Mouse (Mus musculus) megakaryocyte, embryonic 14.5 days (primary cell): ENCODE data around the gene Gm11596. TPM values are rescaled to one million over a fixed set of nuclear protein-coding genes. Genes with fewer than 3 reads are reported as not detected.
"Not testable (repeated sequence)": the region's sequence is repeated elsewhere in the genome, so short reads cannot be mapped to it uniquely, and the experiment has no call there.

Experiments used
- H3K27me3 ChIP-seq: replicated peaks from 2 replicates; pipeline ENCODE3; 2012; ENCODE audit warnings: inconsistent platforms
- H3K36me3 ChIP-seq: replicated peaks from 2 replicates; pipeline ENCODE3; 2012; ENCODE audit warnings: low read length, inconsistent platforms, mixed read lengths
- H3K4me1 ChIP-seq: 2 replicates; pipeline ENCODE4 v1.6.1; 2012; ENCODE audit warnings: inconsistent platforms
- H3K4me3 ChIP-seq: replicated peaks from 2 replicates; pipeline ENCODE3; 2012; ENCODE audit warnings: moderate library complexity, mild to moderate bottlenecking, inconsistent platforms
- H3K9me3 ChIP-seq: 2 replicates; pipeline ENCODE4 v1.6.1; 2012; ENCODE audit warnings: inconsistent platforms
- FLI1 ChIP-seq: IDR thresholded peaks from 2 replicates; pipeline ENCODE4 v1.6.1; 2012; ENCODE audit warnings: low read length, inconsistent platforms, mixed read lengths
- GATA1 ChIP-seq: IDR thresholded peaks from 3 replicates; pipeline ENCODE4 v1.6.1; 2012; ENCODE audit warnings: mixed read lengths, low read length, inconsistent platforms, borderline replicate concordance
- polyA plus RNA-seq: library from polyadenylated mRNA; stranded (reverse); fragments of >175 nt; gene quantifications from 2 replicates; pipeline ENCODE4 v1.2.3, GENCODE M21; 2012; ENCODE audit warnings: low replicate concordance; ENCODE audit not compliant: insufficient read depth

Gm11596 gene
- polyA plus RNA-seq, result not detected in 2 replicates

DNA sequence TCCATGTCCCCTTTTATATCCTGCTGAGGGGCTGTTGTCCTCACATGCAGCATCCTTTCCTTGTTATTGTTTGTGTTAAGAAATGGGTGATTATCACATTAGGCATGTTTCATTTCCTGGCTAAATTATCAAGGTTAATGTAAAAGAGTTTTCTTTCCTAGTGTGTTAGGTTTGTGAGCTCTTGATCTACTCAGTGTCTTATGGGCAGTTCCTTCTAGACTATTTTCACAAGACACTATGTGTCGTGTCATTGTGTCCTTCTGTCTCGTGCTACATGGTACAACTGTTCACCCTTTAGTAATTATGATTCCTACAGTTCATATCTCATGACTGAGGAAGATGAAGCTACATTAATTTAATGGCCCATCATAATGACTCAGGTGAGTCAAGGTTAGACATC lies at the start of gene Gm11596:
TSS of gene Gm11596 (minus strand) at position 101 of the 400 bp plus-strand sequence.
- no peak for TF ChIP-seq FLI1
- no peak for TF ChIP-seq GATA1
- H3K27me3 ChIP-seq, result no peaks in the 10 kb centered on the region
- H3K36me3 ChIP-seq, result no peaks in the 10 kb centered on the region
- no peaks in the 10 kb centered on the region for H3K4me1 ChIP-seq
- no peak within 1 kb of the TSS for H3K4me3 ChIP-seq
- no peaks in the 10 kb centered on the region for H3K9me3 ChIP-seq

GRCm38 (mm10) chr11:99842185-99842584 lies 48.9 kb upstream of the Gm11596 start:
- H3K4me1 ChIP-seq, result no peaks in the 10 kb centered on the region
- no peaks in the 10 kb centered on the region for H3K27me3 ChIP-seq
- H3K4me3 ChIP-seq, result no peak overlapping the region
- no peaks in the 10 kb centered on the region for H3K36me3 ChIP-seq
- no peak for TF ChIP-seq GATA1
- no peak for TF ChIP-seq FLI1
- H3K9me3 ChIP-seq, result peaks cover 6% of the 10 kb centered on the region; the same call in 1 of the 2 replicates

DNA sequence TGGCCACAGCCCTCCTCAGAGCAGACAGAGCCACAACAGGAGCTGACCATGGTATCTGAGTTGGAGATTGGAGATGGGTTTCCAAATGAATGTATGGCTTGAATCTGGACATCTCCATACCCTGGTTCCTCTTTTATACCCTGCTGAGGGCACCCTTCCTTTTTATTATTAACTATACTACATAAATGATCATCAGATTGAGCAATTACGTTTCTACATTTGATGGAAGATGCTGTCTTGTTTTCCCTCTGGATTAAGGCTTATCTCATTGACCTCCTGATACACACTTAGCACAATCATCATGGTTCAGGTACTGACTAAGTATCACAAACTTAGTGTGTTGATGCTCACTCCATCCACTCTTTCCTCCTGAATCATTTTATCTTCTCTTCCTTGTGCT lies 44.7 kb upstream of the Gm11596 start, which contains the start of gene 2300003K06Rik:
TSS of gene 2300003K06Rik (minus strand) at position 101 of the 400 bp plus-strand sequence.
- H3K4me1 ChIP-seq, result no peaks in the 10 kb centered on the region
- no peaks in the 10 kb centered on the region for H3K27me3 ChIP-seq
- no peaks in the 10 kb centered on the region for H3K36me3 ChIP-seq
- TF ChIP-seq GATA1 (no peak), FLI1 (no peak)
- H3K4me3 ChIP-seq, result peak within 1 kb of the TSS; percentile 53
- peaks cover 9% of the 10 kb centered on the region; the same call in 1 of the 2 replicates for H3K9me3 ChIP-seq

DNA sequence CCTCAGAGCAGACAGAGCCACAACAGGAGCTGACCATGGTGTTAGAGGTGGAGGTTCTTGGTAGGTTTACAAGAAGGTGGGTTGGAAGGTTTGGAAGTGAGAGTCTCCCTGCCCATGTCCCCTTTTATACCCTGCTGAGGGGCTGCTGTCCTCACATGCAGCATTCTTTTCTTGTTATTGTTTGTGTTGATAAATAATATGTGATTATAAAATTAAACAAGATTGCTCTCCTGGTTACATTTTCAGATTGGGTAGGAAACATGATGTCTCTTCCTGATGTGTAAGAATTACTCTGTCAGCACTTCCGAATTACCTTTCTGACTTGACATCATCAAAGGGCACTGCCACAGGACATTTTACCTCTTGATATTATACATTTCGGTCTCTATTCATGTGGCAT lies 22.3 kb upstream of the Gm11596 start, which contains the start of gene Gm11564:
TSS of gene Gm11564 (minus strand) at position 101 of the 400 bp plus-strand sequence.
- H3K27me3 ChIP-seq, H3K9me3 ChIP-seq, H3K4me1 ChIP-seq, H3K36me3 ChIP-seq: not testable (repeated sequence)
- H3K4me3 ChIP-seq, result peak within 1 kb of the TSS; percentile 14

DNA sequence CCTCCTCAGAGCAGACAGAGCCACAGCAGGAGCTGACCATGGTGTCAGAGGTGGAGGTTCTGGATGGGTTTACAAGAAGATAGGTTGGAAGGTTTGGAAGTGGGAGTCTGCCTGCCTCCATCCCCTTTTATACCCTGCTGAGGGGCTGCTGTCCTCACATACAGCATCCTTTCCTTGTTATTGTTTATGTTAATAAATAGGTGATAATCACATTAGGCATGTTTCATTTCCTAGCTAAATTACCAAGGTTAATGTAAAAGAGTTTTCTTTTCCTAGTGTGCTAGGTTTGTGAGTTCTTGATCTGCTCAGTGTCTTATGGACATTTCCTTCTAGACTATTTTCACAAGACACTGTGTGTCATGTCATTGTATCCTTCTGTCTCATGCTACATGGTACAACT lies 16.5 kb upstream of the Gm11596 start, which contains the start of gene Krtap4-13:
TSS of gene Krtap4-13 (minus strand) at position 101 of the 400 bp plus-strand sequence.
- H3K4me3 ChIP-seq, H3K27me3 ChIP-seq, H3K9me3 ChIP-seq, H3K4me1 ChIP-seq, H3K36me3 ChIP-seq: not testable (repeated sequence)

DNA sequence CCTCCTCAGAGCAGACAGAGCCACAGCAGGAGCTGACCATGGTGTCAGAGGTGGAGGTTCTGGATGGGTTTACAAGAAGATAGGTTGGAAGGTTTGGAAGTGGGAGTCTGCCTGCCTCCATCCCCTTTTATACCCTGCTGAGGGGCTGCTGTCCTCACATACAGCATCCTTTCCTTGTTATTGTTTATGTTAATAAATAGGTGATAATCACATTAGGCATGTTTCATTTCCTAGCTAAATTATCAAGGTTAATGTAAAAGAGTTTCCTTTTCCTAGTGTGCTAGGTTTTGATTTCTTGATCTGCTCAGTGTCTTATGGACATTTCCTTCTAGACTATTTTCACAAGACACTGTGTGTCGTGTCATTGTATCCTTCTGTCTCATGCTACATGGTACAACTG lies 11.1 kb upstream of the Gm11596 start, which contains the start of gene Gm11554:
TSS of gene Gm11554 (minus strand) at position 101 of the 400 bp plus-strand sequence.
- not testable (repeated sequence) for H3K36me3 ChIP-seq, H3K4me3 ChIP-seq, H3K27me3 ChIP-seq, H3K9me3 ChIP-seq, H3K4me1 ChIP-seq

DNA sequence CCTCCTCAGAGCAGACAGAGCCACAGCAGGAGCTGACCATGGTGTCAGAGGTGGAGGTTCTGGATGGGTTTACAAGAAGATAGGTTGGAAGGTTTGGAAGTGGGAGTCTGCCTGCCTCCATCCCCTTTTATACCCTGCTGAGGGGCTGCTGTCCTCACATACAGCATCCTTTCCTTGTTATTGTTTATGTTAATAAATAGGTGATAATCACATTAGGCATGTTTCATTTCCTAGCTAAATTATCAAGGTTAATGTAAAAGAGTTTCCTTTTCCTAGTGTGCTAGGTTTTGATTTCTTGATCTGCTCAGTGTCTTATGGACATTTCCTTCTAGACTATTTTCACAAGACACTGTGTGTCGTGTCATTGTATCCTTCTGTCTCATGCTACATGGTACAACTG lies 5.6 kb upstream of the Gm11596 start, which contains the start of gene Gm11569:
TSS of gene Gm11569 (minus strand) at position 101 of the 400 bp plus-strand sequence.
- not testable (repeated sequence) for H3K4me3 ChIP-seq, H3K9me3 ChIP-seq, H3K36me3 ChIP-seq, H3K4me1 ChIP-seq, H3K27me3 ChIP-seq

- H3K4me3 ChIP-seq, H3K27me3 ChIP-seq, H3K36me3 ChIP-seq, H3K9me3 ChIP-seq, H3K4me1 ChIP-seq: not testable (repeated sequence)
These were observed 8.4 kb downstream of the Gm11596 start, which contains the start of gene Krtap4-9 for GRCm38 (mm10) chr11:99784900-99785299. Krtap4-9 (plus strand) TSS chr11:99785200.

DNA sequence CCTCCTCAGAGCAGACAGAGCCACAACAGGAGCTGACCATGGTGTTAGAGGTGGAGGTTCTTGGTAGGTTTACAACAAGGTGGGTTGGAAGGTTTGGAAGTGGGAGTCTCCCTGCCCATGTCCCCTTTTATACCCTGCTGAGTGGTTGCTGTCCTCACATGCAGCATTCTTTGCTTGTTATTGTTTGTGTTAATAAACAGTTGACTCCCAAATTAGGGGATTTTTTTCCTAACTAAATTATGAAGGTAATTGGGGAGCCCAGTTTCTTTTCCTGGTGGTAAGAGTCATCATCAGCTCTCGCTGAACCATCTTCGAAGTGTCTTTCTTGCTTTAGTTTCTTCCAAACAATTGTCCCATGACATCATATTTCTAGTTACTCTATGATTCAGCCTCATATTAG lies 12.7 kb downstream of the Gm11596 start, which contains the start of gene Krtap4-8:
TSS of gene Krtap4-8 (minus strand) at position 101 of the 400 bp plus-strand sequence.
- no peaks in the 10 kb centered on the region for H3K27me3 ChIP-seq
- no peak for TF ChIP-seq FLI1
- no peak for TF ChIP-seq GATA1

GRCm38 (mm10) chr11:99778401-99778800 lies 14.9 kb downstream of the Gm11596 start:
- no peaks in the 10 kb centered on the region for H3K9me3 ChIP-seq
- H3K4me1 ChIP-seq, result no peaks in the 10 kb centered on the region
- TF ChIP-seq GATA1 (no peak), FLI1 (no peak)
- H3K27me3 ChIP-seq, result no peaks in the 10 kb centered on the region
- no peak overlapping the region for H3K4me3 ChIP-seq
- no peaks in the 10 kb centered on the region for H3K36me3 ChIP-seq

More for the DNA sequence above, 12.7 kb downstream of the Gm11596 start, which contains the start of gene Krtap4-8:
- Histone ChIP-seq H3K36me3 (no peaks in the 10 kb centered on the region), H3K4me1 (no peaks in the 10 kb centered on the region), H3K4me3 (no peak within 1 kb of the TSS), H3K9me3 (no peaks in the 10 kb centered on the region)

DNA sequence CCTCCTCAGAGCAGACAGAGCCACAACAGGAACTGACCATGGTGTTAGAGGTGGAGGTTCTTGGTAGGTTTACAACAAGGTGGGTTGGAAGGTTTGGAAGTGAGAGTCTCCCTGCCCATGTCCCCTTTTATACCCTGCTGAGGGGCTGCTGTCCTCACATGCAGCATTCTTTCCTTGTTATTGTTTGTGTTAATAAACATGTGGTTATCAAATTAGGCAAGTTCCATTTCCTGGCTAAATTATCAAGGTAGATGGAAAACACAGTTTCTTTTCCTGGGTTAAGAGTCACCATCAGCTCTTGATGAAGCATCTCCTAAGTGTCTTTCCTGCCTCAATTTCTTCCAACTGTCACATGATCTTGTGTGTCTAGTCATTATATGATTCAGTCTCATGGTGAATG lies 20.5 kb downstream of the Gm11596 start, which contains the start of gene Gm11595:
TSS of gene Gm11595 (minus strand) at position 101 of the 400 bp plus-strand sequence.
- H3K36me3 ChIP-seq, H3K4me3 ChIP-seq, H3K9me3 ChIP-seq, H3K27me3 ChIP-seq, H3K4me1 ChIP-seq: not testable (repeated sequence)
